Mouse (Mus musculus): ENCODE measurements around the gene Syn3.
"Not testable (repeated sequence)": the region's sequence is repeated elsewhere in the genome, so short reads cannot be mapped to it uniquely, and the experiment has no call there.

Syn3 gene

GRCm38 (mm10) chr10:86158198-86158899 lies 340.3 kb downstream of the Syn3 start:
- no peak for DNase-seq (ENCODE audit: low read depth, low spot score)

- DNase-seq (ENCODE audit: low read depth, low spot score) = no peak
Observed at GRCm38 (mm10) chr10:86155344-86155743, 343.4 kb downstream of the Syn3 start.

DNA sequence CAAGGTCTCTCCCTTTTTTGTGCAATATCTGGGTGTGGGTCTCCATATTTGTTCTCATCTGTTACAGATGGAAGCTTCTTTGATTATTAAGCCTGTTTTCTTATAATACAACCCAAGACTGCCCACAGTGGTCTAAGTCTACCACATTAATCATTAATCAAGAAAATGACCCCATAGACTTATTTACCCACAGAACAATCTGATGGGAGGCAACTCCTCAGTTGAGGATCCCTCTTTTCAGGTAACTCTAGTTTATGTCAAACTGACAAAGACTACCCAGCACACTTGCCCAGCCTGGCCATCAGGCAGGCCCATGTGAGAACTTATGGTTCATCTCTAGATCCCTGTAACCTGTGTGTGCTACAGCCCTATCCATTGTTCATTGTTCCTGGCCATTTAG lies 345.5 kb downstream of the Syn3 start:
- DNase-seq (ENCODE audit: low read depth, low spot score) = no peak

GRCm38 (mm10) chr10:86151357-86151756 lies 347.3 kb downstream of the Syn3 start:
- DNase-seq (ENCODE audit: low read depth, low spot score) = no peak

DNA sequence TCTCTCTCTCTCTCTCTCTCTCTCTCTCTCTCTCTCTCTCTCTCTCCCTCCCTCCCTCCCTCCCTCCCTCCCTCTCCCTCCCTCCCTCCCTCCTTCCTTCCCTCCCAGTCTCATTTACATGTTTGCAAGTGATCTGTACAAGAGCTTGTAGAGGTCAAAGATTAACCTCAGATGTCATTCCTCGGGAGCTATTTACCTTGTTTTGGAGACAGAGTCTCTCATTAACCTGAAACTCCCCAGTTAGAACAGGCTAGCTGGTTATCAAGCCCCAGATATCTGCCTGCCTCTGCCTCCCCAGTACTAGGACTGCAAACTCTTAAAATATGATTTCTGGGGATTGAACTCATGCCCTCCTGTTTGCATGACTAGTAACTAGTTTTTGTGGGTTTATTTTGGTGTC lies 348.6 kb downstream of the Syn3 start:
- no peak for DNase-seq (ENCODE audit: low read depth, low spot score)

- DNase-seq (ENCODE audit: low read depth, low spot score) = no peak
Observed at GRCm38 (mm10) chr10:86149029-86149818, 349.5 kb downstream of the Syn3 start.

DNA sequence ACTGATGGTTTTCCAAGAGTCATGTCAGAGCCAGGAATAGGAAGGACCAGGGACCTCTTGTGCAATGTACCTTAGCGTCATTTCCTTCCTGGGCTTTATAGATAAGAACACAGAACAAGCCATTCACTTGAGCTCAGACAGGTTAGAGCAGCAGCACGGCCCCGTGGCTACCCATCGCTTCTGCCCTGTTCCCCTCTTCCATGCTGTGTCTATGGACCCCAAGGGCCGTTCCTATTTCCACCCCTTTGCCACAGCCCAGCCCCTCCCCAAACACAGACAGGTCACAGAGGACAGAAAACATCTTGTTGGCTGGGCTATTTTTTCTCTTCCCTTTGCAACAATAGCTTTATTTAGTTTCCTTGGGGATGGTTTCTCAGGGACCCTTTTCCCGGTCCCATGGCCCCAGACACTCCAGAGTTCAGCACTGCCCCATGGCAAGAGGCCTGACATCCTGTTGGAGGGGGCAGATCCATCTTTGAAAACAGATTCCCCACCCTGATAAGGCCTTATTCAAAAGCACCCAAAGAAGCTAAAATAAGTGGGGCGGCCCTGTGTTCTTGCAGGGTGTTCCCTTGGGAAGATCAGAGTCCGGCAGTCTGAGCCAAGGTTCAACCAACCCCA lies 359.5 kb downstream of the Syn3 start:
- DNase-seq (ENCODE audit: low read depth, low spot score) = no peak

- no peak for DNase-seq (ENCODE audit: low read depth, low spot score)
Observed at GRCm38 (mm10) chr10:86137589-86138173, 361.0 kb downstream of the Syn3 start.

DNA sequence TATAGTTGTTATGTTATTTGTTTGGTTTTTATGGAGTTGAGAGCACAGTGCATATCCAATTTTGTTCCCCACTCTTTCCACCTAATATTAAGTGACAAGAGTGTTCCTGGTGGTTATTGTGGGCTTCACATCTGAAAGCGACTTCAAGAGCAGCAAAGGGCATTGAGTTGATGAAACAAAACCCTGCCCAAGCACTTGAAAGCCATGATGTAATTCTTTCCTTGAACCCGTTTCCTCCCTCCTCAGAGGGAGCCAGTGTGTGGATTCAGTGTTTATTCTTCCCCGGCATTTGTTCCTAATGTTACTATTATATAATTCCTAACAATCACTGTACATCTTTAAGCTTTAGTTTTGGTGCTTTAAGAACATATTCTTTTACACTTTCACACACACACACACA lies 361.6 kb downstream of the Syn3 start:
- DNase-seq (ENCODE audit: low read depth, low spot score) = no peak

DNA sequence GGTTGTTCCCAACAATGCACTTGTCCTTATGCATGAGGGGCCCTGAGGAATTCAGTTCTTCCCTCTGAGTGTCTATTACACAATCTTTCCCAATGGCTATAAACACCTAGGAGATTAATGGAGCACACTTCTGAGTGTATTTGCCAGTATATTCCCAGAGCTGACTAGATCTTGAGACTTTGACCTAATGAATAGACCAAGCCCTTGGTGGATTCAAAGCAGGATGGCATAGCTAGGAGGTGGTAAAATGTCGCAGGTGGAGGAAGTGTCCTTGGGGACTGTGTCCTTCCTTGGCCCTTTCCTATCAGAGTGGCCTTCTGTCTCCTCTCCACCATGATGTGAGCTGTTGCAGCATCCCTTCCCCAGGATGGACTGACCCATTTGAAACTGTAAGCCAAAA lies 362.4 kb downstream of the Syn3 start:
- no peak for DNase-seq (ENCODE audit: low read depth, low spot score)

GRCm38 (mm10) chr10:86134848-86135247 lies 363.8 kb downstream of the Syn3 start:
- DNase-seq (ENCODE audit: low read depth, low spot score) = no peak

GRCm38 (mm10) chr10:86134336-86134735 lies 364.4 kb downstream of the Syn3 start:
- no peak for DNase-seq (ENCODE audit: low read depth, low spot score)

GRCm38 (mm10) chr10:86132420-86132956 lies 366.2 kb downstream of the Syn3 start:
- DNase-seq (ENCODE audit: low read depth, low spot score) = no peak

GRCm38 (mm10) chr10:86129046-86129445 lies 369.6 kb downstream of the Syn3 start:
- no peak for DNase-seq (ENCODE audit: low read depth, low spot score)

DNA sequence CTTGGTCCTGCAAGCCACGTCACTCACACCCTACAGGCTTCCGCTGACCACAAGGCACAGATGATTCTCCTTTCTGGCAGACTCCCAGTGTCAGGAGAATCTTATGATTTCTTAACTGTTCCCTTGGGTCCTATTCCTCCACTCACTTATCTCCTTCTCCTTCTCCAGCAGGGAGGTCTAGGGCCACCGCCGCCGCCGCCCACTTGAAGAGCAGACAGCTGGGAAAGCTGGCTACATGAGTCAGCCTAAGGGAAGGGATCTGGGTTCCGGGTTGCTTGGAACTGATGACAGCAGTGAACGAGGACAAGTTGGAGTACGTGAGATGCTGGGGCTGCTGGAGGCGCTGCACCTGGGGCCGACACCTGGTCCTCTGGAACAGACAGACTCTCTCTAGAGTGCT lies 372.2 kb downstream of the Syn3 start:
- no peak for DNase-seq (ENCODE audit: low read depth, low spot score)

DNA sequence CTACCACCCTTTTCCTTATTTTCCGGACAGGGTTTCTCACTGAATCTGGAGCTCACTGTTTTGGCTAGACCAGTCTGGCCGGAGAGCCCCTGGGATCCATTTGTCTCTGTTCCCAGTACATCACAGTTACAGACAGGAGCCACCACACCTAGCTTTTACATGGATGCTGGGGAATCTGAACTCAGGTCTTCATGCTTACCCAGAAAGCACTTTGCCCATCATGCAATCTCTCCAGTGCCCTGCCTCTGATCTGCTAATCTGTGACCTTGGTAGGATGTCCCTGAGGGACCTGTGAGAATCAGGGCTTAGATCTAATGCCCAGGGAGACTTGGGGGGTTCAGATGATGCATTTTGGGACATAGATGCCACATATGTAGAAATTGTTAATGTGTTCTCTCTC lies 373.3 kb downstream of the Syn3 start:
- DNase-seq (ENCODE audit: low read depth, low spot score) = no peak

DNA sequence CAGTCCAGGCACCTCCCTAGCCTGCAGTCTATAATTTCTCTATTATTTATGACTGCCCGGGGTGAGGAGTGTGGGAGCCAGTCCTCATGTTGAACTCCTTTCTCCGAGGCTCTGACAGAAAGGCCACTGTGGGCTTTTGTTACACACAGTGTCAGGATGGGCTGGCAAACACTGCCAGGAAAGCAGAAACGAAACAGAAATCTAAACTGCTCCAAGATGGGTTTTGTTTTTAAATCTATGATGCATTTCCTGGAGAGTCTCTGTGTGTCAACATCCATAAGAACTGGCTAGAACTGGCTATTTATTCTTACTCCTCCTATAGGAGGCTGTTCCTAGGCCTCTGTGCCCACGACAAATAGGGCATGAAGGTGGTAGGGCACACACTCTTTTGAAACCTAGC lies 374.6 kb downstream of the Syn3 start:
- no peak for DNase-seq (ENCODE audit: low read depth, low spot score)

DNA sequence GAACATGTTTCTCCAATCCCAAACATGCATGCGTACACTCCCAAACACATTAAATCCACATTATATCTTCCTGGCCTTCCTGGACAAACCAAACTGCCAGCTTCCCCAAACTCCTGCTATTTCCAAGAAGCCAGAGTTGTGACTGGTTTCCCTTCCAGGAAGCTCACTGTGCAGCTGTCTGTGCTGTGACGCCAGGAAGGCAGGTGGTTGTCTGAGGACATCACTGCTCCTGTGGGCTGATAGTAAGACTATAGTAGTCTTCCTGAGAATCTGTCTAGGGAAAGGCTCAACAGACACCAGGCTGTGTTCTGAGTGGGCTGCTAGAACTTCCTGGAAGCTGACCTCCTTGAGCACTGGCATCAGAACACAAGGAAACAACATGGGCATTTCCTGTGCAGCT lies 375.5 kb downstream of the Syn3 start:
- DNase-seq (ENCODE audit: low read depth, low spot score) = no peak

DNA sequence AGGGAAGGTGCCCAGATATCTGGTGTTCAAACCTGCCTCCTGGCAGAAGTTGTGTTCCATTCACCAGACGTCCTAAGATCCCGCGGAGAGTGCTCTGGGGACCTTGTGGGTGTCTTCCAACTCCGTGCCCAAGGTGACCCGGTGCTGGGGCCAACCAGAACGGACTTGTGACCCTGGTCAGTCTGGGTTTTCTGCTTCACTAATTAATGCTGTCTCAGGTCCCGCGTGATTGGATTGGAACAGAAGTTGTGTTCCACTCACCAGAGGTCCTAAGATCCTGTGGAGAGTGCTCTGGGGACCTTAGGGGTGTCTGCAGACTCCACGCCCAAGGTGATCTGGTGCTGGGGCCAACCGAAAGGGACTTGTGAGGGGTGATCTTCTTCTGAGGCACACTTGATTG lies 376.2 kb downstream of the Syn3 start:
- DNase-seq (ENCODE audit: low read depth, low spot score) = not testable (repeated sequence)

DNA sequence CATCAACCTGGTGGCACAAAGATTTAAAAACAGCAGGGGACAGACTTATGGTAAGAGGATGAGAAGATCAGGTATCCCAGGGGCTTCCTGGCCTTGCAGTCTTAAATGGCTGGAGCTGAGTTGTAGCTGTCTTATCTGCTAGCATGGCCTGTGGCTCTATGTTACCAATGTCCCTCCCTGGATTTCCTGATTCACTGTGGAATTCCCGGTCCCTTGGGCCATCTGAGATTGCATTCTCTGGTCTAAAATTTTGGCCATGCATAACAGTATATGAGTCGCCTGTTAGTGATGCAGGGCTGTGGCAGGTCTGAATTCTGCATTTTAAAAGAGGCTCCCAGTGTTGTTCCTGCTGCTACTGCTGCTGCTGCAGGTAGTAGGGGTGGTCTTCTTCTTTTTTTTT lies 382.4 kb downstream of the Syn3 start:
- DNase-seq (ENCODE audit: low read depth, low spot score) = no peak

DNA sequence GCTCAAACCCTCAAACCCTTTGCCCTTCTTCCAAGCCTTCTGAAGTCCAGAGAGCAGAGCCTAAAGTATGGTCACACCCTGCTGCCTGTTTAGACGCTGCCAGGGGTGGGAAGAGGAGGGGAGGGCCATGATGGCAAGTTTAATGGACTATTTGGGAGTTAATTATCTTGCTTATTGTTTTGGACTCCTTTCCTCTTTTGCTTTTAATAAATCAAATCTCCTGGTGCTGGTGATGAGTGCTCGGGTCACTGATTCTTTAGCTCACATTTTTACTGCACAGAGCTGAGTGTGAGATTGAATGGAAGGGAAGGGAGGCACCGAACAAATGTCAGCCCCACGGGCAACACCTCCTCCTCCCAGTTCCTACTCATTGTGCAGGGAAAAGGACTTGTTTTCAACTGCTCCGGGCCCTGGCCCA lies 384.3 kb downstream of the Syn3 start:
- DNase-seq (ENCODE audit: low read depth, low spot score) = no peak

GRCm38 (mm10) chr10:86108797-86109196 lies 389.9 kb downstream of the Syn3 start:
- DNase-seq (ENCODE audit: low read depth, low spot score) = no peak
